Mouse (Mus musculus): ENCODE results near the gene Hdac10.

DNA sequence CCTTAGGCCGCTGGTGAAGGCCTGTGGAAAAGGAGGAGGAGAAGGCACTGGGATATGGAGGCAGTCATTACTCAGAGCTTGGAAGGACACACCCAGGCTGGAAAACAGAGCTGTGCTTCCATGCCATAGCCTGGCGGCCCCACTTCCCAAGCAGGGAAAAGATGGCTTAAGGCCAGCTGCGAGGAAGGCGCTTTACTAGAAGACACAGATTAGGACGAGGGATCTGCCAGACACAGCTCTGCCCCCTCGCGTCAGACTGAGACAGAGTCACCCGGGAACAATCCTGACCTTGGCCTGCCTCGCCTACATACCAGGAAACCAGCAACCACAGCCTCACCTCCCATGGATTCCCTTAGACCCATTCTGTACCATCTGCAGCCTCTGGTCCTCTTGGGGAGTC lies 18.4 kb downstream of the Hdac10 start:
- TF ChIP-seq POLR2A (IDR thresholded peaks at IDR 0.05; ENCODE audit: insufficient read depth, low read length) (no peak), CTCF (IDR thresholded peaks at IDR 0.05; ENCODE audit: low read depth, low read length) (peak; percentile 43), EP300 (IDR thresholded peaks at IDR 0.05; ENCODE audit: insufficient read depth, low read depth, low read length) (no peak)
